Mouse (Mus musculus) central nervous system, embryonic 14 days (tissue): ENCODE results near the gene Vmn1r75. TPM values are rescaled to one million over a fixed set of nuclear protein-coding genes. Genes with fewer than 3 reads are reported as not detected.

Source experiments
- polyA plus RNA-seq: library from polyadenylated mRNA; depleted of rRNA; stranded (reverse); fragments of >200 nt; gene quantifications from 2 replicates; pipeline ENCODE4 v1.2.3, GENCODE M21; 2012; rRNA removed

The Vmn1r75 gene
- polyA plus RNA-seq: not detected in 2 replicates

DNA sequence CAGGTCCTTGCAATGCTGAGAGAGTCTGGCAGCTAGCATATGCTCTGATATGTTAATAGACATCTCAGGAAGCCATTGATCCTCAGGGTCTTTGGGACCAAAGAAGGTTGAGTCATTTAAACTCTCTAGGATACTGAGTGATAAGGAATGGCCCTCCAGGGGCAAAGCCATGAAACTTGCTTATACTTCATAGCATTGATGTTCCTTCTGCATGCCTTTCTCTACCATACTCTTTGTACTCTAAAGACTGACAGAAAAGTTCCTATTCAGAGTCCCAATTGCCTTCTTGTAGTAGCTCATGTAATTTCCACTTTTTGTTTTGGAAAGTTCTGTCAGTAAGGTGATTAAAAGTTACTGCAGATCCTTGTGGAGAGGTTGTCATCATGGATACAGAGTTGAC lies at the start of gene Vmn1r75:
TSS of gene Vmn1r75 (plus strand) at position 301 of the 400 bp plus-strand sequence.

DNA sequence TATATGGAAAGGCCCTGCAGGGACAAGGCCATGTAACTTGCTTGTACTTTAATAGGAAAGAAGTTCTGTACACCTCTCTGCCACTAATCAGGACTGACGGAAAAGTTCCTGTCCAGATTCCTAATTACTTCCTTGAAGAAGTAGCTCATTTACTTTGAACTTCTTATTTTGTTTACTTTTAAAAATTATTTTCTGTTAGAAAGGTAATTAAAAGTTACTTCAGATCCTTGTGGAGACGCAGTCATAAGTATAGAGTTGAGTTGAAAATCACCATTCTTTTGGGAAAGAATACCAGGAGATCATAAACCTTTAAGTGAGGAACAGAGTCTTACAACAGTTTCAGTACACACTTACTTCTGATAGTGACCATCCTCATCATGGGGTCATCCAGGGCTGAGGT lies 40.8 kb upstream of the Vmn1r75 start, which contains the start of gene Vmn1r74:
TSS of gene Vmn1r74 (plus strand) at position 301 of the 400 bp plus-strand sequence.

Other genes starting within 250 kb of the Vmn1r75 start
- not detected in 2 replicates for gene Vmn1r72, start 194.5 kb upstream of the Vmn1r75 start, polyA plus RNA-seq
- gene Vmn1r73, start 144.4 kb upstream of the Vmn1r75 start, polyA plus RNA-seq: not detected in 2 replicates
- not detected in 2 replicates for gene Vmn1r74, start 40.6 kb upstream of the Vmn1r75 start, polyA plus RNA-seq
- not detected in 2 replicates for gene Vmn1r76, start 63.6 kb downstream of the Vmn1r75 start, polyA plus RNA-seq
- not detected in 2 replicates for gene Vmn1r77, start 162.1 kb downstream of the Vmn1r75 start, polyA plus RNA-seq